Mouse (Mus musculus): Measurements from ENCODE around the gene Mrgpra2b.
"Not testable (repeated sequence)": the region's sequence is repeated elsewhere in the genome, so short reads cannot be mapped to it uniquely, and the experiment has no call there.

Gene Mrgpra2b

DNA sequence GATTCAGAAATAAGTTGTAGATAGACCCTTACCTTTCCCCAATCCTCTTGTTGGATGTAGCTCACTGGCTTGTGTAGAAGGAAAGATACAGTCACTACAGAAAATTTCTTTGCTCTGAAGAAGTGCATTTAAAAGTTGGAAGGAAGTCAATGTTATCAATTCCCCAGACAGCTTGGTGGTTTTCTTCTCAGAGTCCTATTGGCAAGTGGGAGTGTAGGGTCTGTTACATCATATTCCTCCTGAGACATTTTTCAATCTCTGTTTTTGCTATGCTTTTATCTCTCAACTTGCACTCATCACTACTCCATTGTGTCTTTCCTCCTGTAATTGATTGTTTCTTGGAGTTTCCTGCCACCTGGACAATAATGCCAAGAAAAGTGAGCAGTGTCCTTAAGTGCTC lies at the start of gene Mrgpra2b:
TSS of gene Mrgpra2b (minus strand) at position 101 of the 400 bp plus-strand sequence.
- Histone ChIP-seq H3K27me3 (ENCODE audit: insufficient read depth, low read length) (no peaks in the 10 kb centered on the region), H3K4me1 (replicated peaks; ENCODE audit: low read depth, low read length) (no peaks in the 10 kb centered on the region), H3K36me3 (ENCODE audit: insufficient read depth, low read length) (no peaks in the 10 kb centered on the region), H3K9me3 (ENCODE audit: low read length) (peaks cover 4% of the 10 kb centered on the region; the same call in 1 of the 2 replicates), H3K4me3 (replicated peaks; ENCODE audit: low read length) (no peak within 1 kb of the TSS)
- TF ChIP-seq NANOG (IDR thresholded peaks at IDR 0.05; ENCODE audit: borderline replicate concordance, low read length) = no peak
- TF ChIP-seq POU5F1 (IDR thresholded peaks at IDR 0.05; ENCODE audit: borderline replicate concordance, low read length) = no peak
- no peak for TF ChIP-seq CTCF (conservative IDR thresholded peaks at IDR 0.05; ENCODE audit: low read length)

DNA sequence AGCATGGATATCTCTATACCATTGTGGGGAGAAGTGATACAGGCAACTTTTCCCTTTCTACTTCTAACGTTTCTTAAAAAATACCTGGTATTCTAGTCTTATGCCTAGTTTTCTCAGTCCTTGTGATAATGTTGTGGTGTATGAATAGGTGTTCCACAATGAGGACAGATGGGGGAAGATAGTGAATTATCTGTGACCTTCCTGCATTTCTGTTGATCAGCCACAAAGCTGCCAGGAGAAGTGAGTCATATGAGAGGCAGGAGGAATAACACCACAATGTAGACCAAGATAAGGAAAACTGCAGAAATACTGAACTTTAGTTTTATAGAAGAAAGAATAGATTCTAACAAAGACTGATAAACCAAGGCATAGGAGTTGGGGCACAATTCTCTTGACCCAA lies 12.3 kb downstream of the Mrgpra2b start:
- H3K9me3 ChIP-seq (ENCODE audit: low read length) = no peaks in the 10 kb centered on the region
- no peak overlapping the region for H3K4me3 ChIP-seq (replicated peaks; ENCODE audit: low read length)
- TF ChIP-seq POU5F1 (IDR thresholded peaks at IDR 0.05; ENCODE audit: borderline replicate concordance, low read length) (no peak), CTCF (conservative IDR thresholded peaks at IDR 0.05; ENCODE audit: low read length) (no peak), NANOG (IDR thresholded peaks at IDR 0.05; ENCODE audit: borderline replicate concordance, low read length) (no peak)
- no peaks in the 10 kb centered on the region for H3K27me3 ChIP-seq (ENCODE audit: insufficient read depth, low read length)
- H3K36me3 ChIP-seq (ENCODE audit: insufficient read depth, low read length) = no peaks in the 10 kb centered on the region
- H3K4me1 ChIP-seq (replicated peaks; ENCODE audit: low read depth, low read length) = no peaks in the 10 kb centered on the region

DNA sequence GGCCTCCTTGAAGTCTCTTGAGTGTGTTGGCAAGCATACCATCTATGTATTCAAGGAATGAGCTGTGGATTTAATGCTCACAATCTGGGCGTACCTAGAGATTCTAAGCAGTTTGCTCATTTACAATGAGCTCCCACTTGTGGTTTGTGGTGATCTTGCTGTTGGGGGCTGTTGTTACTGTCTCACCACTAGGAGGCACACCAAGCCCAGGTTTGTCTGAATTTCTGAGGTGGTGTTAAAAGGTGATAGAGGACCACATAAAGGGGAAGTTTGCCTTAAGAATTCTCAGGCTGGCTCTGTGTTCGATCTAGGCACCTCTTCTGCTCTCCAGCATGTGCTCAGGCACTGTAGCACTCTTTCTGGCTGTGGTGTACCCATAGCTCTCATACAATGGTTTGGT lies 13.6 kb downstream of the Mrgpra2b start:
- Histone ChIP-seq H3K9me3 (ENCODE audit: low read length) (no peaks in the 10 kb centered on the region), H3K4me3 (replicated peaks; ENCODE audit: low read length) (no peak overlapping the region), H3K4me1 (replicated peaks; ENCODE audit: low read depth, low read length) (no peaks in the 10 kb centered on the region), H3K27me3 (ENCODE audit: insufficient read depth, low read length) (no peaks in the 10 kb centered on the region), H3K36me3 (ENCODE audit: insufficient read depth, low read length) (no peaks in the 10 kb centered on the region)
- TF ChIP-seq CTCF (conservative IDR thresholded peaks at IDR 0.05; ENCODE audit: low read length) = no peak
- no peak for TF ChIP-seq NANOG (IDR thresholded peaks at IDR 0.05; ENCODE audit: borderline replicate concordance, low read length)
- no peak for TF ChIP-seq POU5F1 (IDR thresholded peaks at IDR 0.05; ENCODE audit: borderline replicate concordance, low read length)

DNA sequence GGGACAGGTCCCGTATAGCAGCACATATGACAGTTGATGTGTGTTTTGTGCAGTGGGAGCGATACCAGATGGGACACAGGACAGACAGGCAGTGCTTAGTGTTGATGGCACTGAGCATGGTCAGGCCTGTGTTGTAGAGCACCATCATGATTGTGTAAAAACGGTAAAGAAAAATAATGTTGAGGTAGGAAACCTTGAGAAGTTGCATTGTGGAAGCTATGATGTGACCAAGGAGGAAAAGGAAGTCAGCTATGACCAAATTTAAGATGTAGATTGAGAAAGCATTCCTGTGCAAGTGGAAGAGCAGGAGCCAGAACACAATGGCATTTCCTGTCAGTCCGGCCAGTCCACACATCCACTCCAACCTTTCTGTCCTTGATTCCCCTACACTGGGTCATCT lies 25.7 kb downstream of the Mrgpra2b start:
- Histone ChIP-seq H3K36me3 (ENCODE audit: insufficient read depth, low read length) (no peaks in the 10 kb centered on the region), H3K9me3 (ENCODE audit: low read length) (no peaks in the 10 kb centered on the region), H3K27me3 (ENCODE audit: insufficient read depth, low read length) (no peaks in the 10 kb centered on the region), H3K4me1 (replicated peaks; ENCODE audit: low read depth, low read length) (no peaks in the 10 kb centered on the region), H3K4me3 (replicated peaks; ENCODE audit: low read length) (no peak overlapping the region)
- TF ChIP-seq CTCF (conservative IDR thresholded peaks at IDR 0.05; ENCODE audit: low read length) = no peak
- TF ChIP-seq NANOG (IDR thresholded peaks at IDR 0.05; ENCODE audit: borderline replicate concordance, low read length) = no peak
- no peak for TF ChIP-seq POU5F1 (IDR thresholded peaks at IDR 0.05; ENCODE audit: borderline replicate concordance, low read length)

DNA sequence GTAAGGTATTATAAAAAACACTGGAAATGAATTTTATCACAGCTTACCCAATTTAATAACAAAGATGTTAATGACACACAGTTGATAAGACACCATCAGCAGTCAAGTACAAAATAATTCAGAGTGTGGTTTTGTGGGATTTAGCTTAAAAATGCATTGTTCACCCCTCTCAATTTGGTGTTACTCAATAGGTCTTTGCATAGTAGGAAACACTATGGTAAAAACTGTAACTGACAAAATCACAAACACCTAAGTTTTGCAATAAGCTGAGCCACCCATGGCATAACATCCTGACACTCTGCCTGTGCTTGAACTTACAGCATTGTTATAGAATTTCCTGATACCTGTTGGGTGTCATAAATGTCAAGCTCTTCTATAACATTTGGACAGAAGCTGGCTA lies 37.4 kb downstream of the Mrgpra2b start:
- not testable (repeated sequence) for H3K36me3 ChIP-seq (ENCODE audit: insufficient read depth, low read length); H3K4me1 ChIP-seq (replicated peaks; ENCODE audit: low read depth, low read length); H3K9me3 ChIP-seq (ENCODE audit: low read length); H3K4me3 ChIP-seq (replicated peaks; ENCODE audit: low read length); H3K27me3 ChIP-seq (ENCODE audit: insufficient read depth, low read length)

GRCm38 (mm10) chr7:47489438-47489837 lies 39.2 kb downstream of the Mrgpra2b start:
- H3K4me1 ChIP-seq (replicated peaks; ENCODE audit: low read depth, low read length); H3K36me3 ChIP-seq (ENCODE audit: insufficient read depth, low read length); H3K9me3 ChIP-seq (ENCODE audit: low read length); H3K27me3 ChIP-seq (ENCODE audit: insufficient read depth, low read length); H3K4me3 ChIP-seq (replicated peaks; ENCODE audit: low read length): not testable (repeated sequence)

DNA sequence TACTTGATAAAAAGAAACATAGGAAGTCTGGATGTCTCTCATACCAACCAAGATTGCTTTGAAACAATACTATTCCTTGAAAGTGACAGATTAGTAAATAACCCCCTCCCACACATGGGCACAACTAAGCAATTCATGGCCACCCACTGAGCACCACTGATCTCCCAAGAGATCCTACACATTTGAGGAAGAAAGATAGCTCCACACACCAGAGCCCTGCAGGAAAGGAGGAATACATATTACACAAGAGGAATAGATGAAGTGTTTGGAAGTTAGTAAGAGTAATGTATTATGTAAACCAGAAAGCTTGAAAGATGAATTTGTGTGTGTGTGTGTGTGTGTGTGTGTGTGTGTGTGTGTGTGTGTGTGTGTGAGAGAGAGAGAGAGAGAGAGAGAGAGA lies 45.5 kb downstream of the Mrgpra2b start:
- H3K4me3 ChIP-seq (replicated peaks; ENCODE audit: low read length); H3K4me1 ChIP-seq (replicated peaks; ENCODE audit: low read depth, low read length); H3K27me3 ChIP-seq (ENCODE audit: insufficient read depth, low read length); H3K36me3 ChIP-seq (ENCODE audit: insufficient read depth, low read length); H3K9me3 ChIP-seq (ENCODE audit: low read length): not testable (repeated sequence)

DNA sequence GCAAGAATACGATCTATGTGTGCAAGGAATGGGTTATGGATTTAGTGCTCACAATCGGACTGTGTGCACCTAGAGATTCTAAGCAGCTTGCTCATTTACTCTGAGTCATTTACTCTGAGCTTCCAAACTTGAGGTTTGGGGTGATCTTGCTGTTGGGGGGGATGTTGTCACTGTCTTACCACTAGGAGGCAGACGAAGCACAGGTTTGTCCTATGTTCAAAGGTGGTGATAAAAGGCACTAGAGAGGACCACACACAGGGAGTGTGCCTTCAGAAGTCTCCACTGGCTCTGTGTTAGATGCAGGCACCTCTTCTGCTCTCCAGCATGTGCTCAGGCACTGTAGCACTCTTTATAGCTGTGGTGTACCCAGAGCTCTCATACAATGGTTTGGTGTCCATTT lies 54.8 kb downstream of the Mrgpra2b start:
- not testable (repeated sequence) for H3K4me1 ChIP-seq (replicated peaks; ENCODE audit: low read depth, low read length); H3K9me3 ChIP-seq (ENCODE audit: low read length); H3K4me3 ChIP-seq (replicated peaks; ENCODE audit: low read length); H3K27me3 ChIP-seq (ENCODE audit: insufficient read depth, low read length); H3K36me3 ChIP-seq (ENCODE audit: insufficient read depth, low read length)

- H3K27me3 ChIP-seq (ENCODE audit: insufficient read depth, low read length); H3K4me3 ChIP-seq (replicated peaks; ENCODE audit: low read length); H3K4me1 ChIP-seq (replicated peaks; ENCODE audit: low read depth, low read length); H3K9me3 ChIP-seq (ENCODE audit: low read length); H3K36me3 ChIP-seq (ENCODE audit: insufficient read depth, low read length): not testable (repeated sequence)
Observed at GRCm38 (mm10) chr7:47465278-47465981, 63.2 kb downstream of the Mrgpra2b start.

DNA sequence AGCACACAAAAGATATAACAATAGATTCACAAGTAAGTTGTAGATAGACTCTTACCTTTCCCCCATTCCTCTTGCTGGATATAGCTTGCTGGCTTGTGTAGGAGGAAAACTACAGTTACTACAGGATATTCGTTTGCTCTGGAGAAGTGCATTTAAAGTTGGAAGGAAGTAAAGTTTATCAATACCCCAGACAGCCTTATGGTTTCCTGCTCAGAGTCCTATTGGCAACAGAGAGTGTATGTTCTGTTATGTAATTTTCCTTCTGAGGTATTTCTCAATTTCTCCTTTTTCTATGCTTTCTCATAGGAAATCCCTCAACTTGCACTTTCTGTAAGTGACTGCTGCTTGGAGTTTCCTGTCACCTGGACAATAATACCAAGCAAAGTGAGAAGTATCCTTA lies 76.6 kb downstream of the Mrgpra2b start, which contains the start of gene Mrgpra2a:
TSS of gene Mrgpra2a (minus strand) at position 125 of the 400 bp plus-strand sequence.
- not testable (repeated sequence) for H3K4me3 ChIP-seq (replicated peaks; ENCODE audit: low read length); H3K36me3 ChIP-seq (ENCODE audit: insufficient read depth, low read length); H3K27me3 ChIP-seq (ENCODE audit: insufficient read depth, low read length); H3K9me3 ChIP-seq (ENCODE audit: low read length); H3K4me1 ChIP-seq (replicated peaks; ENCODE audit: low read depth, low read length)

DNA sequence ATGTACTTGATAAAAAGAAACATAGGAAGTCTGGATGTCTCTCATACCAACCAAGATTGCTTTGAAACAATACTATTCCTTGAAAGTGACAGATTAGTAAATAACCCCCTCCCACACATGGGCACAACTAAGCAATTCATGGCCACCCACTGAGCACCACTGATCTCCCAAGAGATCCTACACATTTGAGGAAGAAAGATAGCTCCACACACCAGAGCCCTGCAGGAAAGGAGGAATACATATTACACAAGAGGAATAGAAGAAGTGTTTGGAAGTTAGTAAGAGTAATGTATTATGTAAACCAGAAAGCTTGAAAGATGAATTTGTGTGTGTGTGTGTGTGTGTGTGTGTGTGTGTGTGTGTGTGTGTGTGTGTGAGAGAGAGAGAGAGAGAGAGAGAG lies 82.9 kb downstream of the Mrgpra2b start:
- H3K27me3 ChIP-seq (ENCODE audit: insufficient read depth, low read length); H3K36me3 ChIP-seq (ENCODE audit: insufficient read depth, low read length); H3K9me3 ChIP-seq (ENCODE audit: low read length); H3K4me1 ChIP-seq (replicated peaks; ENCODE audit: low read depth, low read length); H3K4me3 ChIP-seq (replicated peaks; ENCODE audit: low read length): not testable (repeated sequence)

- H3K4me3 ChIP-seq (replicated peaks; ENCODE audit: low read length); H3K36me3 ChIP-seq (ENCODE audit: insufficient read depth, low read length); H3K27me3 ChIP-seq (ENCODE audit: insufficient read depth, low read length); H3K4me1 ChIP-seq (replicated peaks; ENCODE audit: low read depth, low read length); H3K9me3 ChIP-seq (ENCODE audit: low read length): not testable (repeated sequence)
Observed at GRCm38 (mm10) chr7:47436463-47436862, 92.2 kb downstream of the Mrgpra2b start.

DNA sequence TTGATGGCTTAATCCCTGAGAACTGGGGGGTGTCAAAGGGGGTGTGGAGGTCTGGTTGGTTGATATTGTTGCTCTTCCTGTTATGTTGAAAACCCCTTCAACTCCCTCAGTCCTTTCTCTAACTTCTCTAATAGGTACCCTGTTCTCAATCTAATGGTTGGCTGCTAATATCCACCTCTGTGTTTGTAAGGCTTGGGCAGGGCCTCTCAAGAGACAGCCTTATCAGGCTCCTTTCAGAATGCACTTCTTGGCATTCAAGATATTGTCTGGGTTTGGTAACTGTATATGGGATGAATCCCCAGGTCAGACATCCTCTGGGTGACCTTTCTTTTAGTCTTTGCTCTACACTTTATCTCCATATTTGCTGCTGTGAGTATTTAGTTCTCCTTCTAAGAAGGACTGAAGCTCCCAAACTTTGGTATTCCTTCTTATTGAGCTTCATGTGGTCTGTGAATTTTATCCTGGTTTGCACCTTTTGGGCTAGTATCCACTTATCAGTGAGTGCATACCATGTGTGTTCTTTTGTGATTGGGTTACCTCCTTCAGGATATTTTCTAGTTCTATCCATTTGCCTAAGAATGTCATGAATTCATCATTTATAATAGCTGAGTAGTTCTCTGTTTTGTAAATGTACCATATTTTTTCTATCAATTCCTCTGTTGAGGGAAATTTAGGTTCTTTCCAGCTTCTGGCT lies 100.7 kb downstream of the Mrgpra2b start:
- H3K9me3 ChIP-seq (ENCODE audit: low read length); H3K36me3 ChIP-seq (ENCODE audit: insufficient read depth, low read length); H3K4me1 ChIP-seq (replicated peaks; ENCODE audit: low read depth, low read length); H3K27me3 ChIP-seq (ENCODE audit: insufficient read depth, low read length); H3K4me3 ChIP-seq (replicated peaks; ENCODE audit: low read length): not testable (repeated sequence)
